Mouse (Mus musculus) megakaryocyte, adult 5-6 weeks (primary cell): ENCODE measurements around the gene Rpp25l. TPM values are rescaled to one million over a fixed set of nuclear protein-coding genes. Genes with fewer than 3 reads are reported as not detected.
"Not testable (repeated sequence)": the region's sequence is repeated elsewhere in the genome, so short reads cannot be mapped to it uniquely, and the experiment has no call there.

ENCODE experiments used
- ATAC-seq: 2 replicates; pipeline ENCODE4 v1.8.0; 2016; ENCODE audit warnings: mild to moderate bottlenecking, inconsistent platforms; ENCODE audit not compliant: poor library complexity, severe bottlenecking
- total RNA-seq, 2 experiments: library from RNA; stranded (forward) in 1 of 2; stranded (reverse) in 1 of 2; fragments of 153-499, 151-499 nt in 1 of 2; fragments of 221-1000, 200-1000 nt in 1 of 2; gene quantifications; 2 replicates each; pipeline versions ENCODE4 v1.2.3 to v1.2.4; 2015 to 2017

Rpp25l gene
- total RNA-seq, 2 experiments from 2014 or later = 15.5 to 18.2 TPM

DNA sequence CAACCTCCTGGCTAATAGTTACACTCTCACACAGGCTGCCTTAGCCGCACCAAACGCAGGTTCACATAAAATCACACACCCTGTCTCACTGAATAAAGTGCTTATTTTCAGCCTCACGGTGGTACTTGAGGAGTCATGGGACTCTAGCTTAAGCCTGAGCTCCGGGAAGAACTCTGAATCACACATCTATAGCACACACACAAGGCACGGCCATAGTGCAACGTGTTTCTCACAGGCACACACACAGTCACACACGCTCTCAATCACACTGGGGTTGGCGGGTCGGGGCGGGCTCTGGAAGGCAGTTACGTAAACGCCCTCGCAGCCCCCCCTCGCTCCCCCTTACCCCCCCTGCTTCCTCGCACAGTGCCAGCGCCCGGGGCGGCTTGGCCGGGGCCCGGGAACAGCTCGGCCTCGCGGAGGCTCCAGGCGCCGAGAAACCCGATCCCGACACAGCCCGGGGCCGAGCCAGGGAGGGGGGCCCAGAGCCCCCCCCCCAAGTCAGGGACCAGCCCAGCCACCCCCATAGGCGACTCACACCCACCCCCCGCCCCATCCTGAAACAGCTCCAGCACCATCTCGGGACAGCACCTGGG, 14.8 kb downstream of the Rpp25l start:
- ATAC-seq = not testable (repeated sequence)

- ATAC-seq = not testable (repeated sequence)
These were observed 16.1 kb downstream of the Rpp25l start, which contains the start of gene Cntfr for GRCm38 (mm10) chr4:41696930-41697841. Gene Cntfr, minus strand, starts transcription at chr4:41697089.

GRCm38 (mm10) chr4:41696452-41696851, 16.9 kb downstream of the Rpp25l start:
- ATAC-seq = not testable (repeated sequence)

- not testable (repeated sequence) for ATAC-seq
These were observed 17.5 kb downstream of the Rpp25l start for GRCm38 (mm10) chr4:41695800-41696199.

DNA sequence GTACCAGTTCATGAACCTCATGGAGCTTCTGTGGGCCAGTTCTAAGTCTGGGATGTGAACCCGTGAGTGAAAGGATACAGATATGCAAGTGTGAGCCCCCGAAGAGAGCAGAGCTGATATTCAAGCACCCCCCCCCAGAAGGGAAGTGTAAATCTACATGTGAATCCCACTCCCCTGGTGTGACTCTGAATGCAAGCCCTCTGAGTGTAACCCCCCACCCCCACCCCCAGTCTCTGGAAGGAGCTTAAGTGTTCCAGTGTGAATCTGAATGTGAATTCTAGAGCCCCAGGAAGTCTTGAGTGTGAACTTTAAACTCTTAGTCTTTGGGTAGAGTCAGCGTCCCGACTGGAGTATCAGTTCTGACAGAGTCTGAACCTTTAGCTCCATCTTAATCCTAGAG, 19.8 kb downstream of the Rpp25l start:
- ATAC-seq = not testable (repeated sequence)

DNA sequence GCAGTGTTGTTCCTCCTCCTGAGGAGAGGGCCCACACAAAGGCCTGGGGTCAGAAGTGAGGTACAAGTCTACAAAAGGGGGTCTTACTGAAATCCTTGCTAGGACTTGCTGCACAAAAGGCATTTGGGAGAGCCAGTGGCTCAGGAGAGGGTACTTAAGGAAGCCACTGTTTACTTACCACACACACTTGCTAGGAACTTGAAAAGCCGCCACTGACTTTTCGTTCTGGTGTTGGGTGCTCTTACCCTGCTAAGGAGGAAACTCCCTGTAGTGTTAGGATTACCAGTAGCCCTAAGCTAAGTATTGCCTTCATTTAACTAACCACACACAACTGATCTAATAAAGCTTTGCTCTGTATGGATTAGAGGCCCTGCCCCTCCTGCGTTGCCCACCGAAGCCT, 23.3 kb downstream of the Rpp25l start:
- not testable (repeated sequence) for ATAC-seq

GRCm38 (mm10) chr4:41688562-41688961, 24.8 kb downstream of the Rpp25l start:
- ATAC-seq = not testable (repeated sequence)

DNA sequence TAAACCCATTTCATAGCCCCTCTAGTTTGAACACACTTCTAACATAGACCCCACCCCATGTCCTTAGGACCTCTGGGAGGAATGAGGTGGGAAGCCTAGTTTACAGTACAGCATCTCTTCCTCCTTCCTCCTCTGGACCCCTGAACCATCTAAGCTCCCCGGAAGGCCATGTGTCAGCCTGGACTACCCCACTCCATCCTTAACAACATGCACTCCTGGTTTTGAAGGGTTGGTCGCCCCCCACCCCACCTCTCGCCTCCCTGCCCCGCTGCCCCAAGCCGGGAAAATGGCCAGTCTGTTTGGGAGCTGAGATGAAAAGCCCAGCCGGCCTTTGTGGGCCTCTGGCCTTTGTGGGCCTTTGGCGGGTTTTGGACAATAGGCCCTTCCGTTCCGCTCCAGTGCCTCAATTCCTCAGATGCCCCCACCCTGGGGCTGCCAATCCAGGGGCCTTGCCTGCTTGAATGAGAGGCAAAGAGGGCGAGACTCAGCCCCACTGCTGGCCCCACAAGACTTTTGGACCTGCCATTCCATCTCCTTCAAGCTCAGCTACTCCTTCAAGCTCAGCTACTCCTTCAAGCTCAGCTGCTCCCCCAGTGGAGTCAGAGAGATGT, 27.3 kb downstream of the Rpp25l start:
- not testable (repeated sequence) for ATAC-seq

DNA sequence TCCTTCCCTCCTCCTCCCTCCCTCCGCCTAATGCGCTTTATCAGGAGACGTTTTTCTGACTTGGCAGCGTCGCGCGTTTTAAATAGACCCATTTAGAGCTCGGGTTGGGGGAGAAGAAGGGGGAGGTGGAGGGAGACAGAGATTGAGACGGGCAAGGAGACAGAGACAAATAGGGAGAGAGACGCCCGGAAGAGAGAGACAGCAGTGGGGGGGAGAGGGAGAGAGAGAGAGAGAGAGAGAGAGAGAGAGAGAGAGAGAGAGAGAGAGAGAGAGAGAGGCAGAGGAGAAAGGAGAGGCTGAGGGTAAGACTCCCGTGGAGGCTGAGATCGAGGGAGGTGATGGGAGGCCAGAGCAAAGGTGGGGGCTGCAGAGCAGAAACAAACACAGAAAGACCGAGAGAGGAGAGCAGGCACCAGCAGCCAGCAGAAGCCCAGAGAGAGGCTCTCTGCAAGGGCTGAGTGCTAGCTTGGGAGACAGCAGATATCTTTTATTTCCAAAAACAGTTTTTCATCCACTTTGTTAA, 28.3 kb downstream of the Rpp25l start:
- not testable (repeated sequence) for ATAC-seq

GRCm38 (mm10) chr4:41684131-41684930, 29.0 kb downstream of the Rpp25l start:
- ATAC-seq = not testable (repeated sequence)

DNA sequence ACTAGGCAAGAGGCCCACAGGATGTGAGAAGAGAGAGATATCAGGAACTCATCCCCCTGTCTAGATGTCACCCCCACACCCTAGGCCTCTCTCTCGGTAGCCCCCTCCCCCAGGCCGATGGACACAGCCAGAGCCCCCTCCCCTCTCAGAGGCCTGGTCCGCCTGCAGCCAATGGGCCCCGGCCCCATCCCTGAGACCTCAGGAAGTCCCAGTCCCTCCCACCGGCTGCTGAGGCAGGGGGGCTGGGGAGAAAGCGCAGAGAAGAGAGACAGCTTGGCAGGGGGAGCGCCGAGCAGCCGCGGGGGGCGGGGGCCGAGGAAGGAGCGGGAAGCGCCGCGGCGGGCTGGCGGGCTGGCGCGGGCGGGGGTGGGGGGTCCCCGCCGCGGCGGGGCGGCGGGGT, 30.0 kb downstream of the Rpp25l start:
- ATAC-seq = not testable (repeated sequence)

GRCm38 (mm10) chr4:41682789-41683188, 30.5 kb downstream of the Rpp25l start:
- ATAC-seq = no peak

DNA sequence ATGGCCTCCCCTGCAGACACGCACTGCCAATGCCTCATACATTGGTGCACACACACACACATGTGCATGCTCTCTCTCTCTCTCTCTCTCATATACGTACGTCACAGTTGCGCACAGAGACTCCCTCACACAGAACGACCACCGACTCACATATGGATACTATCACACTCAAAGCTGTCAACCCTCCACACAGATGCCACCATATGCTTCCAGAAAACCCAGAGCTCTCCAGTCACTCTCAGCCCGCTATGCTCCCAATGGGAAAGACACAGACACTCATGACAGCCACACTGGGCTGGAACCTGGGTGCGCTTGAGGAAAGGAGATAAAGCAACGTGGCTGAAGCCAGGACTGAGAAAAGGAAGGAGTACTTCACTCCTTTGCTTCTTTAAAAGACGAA, 31.4 kb downstream of the Rpp25l start:
- ATAC-seq = no peak

- no peak for ATAC-seq
These were observed 32.2 kb downstream of the Rpp25l start for GRCm38 (mm10) chr4:41681176-41681575.

DNA sequence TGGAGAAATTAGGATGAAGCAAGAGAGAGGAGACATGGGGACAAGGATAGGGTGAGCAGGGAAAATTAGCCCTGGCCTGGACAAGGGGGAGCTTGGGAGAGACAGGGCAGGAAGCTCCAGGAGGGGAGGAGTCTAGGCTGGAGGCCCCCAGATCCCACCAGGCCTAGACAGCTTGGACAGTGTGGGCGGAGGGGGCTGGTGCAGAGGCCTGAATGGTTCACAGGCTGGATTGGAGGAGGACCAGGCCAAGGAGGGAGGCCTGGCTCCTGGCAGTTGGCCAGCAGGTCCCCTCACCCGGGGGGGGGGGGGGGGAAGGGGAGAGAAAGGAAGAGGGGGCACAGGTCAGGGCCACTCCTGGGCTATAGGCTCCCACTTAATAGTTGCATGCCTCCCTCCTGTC, 34.0 kb downstream of the Rpp25l start:
- ATAC-seq = no peak

DNA sequence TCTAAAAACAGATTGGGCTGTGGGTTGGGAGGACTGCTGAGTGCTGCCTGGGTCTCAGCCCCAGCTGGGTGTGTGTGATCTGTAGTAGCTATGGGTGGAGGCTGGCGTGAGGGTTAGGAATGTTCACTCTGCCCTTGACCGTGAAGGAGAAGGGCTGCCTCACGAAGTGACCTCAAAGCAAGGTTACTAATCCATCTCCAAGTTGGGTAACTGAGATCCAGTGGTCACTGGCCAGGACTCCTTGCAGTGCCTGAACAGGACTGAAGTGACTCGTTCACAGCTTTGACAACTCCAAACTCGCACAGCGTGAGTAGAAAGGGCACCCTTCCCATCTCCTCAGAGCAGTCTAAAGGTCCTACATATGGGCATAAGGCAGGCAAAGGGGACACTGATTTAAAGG, 34.5 kb downstream of the Rpp25l start:
- ATAC-seq = no peak

GRCm38 (mm10) chr4:41677006-41677629, 36.2 kb downstream of the Rpp25l start:
- no peak for ATAC-seq

GRCm38 (mm10) chr4:41676248-41677005, 36.9 kb downstream of the Rpp25l start:
- ATAC-seq = no peak

- no peak for ATAC-seq
These were observed 40.1 kb downstream of the Rpp25l start for GRCm38 (mm10) chr4:41673186-41673585.
